Mouse (Mus musculus): ENCODE measurements around the gene Bahd1. TPM values are rescaled to one million over a fixed set of nuclear protein-coding genes. Genes with fewer than 3 reads are reported as not detected.

Bahd1 gene
- polyA plus RNA-seq, 1 experiment from 2014 or later, result 5.0 TPM

DNA sequence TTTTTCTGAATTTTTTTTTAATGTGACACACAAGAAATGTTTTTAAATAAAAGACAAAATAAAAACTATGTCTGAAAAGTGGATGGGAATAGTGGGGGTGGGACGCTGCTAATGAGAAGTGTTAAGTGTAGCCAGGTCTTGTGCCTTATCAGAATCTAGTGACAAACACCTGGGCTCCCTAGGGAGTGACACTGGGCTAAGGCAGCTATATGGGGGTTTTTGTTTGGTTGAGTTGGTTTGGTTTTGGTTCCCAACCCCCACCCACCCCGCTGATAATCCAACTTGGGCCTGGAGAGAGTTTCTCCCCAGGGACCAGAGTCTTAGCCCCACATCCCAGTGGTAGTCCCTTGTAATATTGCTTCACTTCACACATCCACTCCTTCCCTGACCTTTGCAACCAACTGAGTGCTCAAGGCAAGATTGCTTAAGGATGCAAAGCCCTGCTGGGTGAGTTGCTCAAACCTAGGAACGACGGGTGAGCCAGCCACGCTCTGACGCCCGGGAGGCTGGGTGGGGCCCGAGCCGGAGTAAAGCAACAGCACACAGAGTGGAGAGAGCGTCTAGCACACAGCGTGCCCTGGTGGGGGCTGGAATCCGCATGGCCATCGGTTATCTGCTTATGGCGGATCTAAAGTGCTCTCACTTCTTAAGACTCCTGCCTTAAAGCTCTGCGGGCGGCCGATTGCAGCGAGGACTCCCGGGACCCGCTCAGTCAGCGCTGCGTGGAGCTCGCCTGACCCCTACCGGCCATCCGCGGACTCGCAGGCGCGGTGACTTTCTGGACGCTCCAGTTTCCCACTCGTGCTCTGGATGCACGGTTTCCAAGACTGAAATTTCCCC is 17.1 kb upstream of the Bahd1 start:
- Histone ChIP-seq H3K4me2 (replicated peaks) (peak overlapping the region; percentile 72), H3K4me1 (replicated peaks) (peaks cover 12% of the 10 kb centered on the region), H3K27me3 (peaks cover 31% of the 10 kb centered on the region), H3K4me3 (replicated peaks) (peak overlapping the region; percentile 40), H3K27ac (no peak overlapping the region), H3K9me3 (no peaks in the 10 kb centered on the region), H3K9ac (replicated peaks) (peak overlapping the region; percentile 64), H3K36me3 (peaks cover 9% of the 10 kb centered on the region; the same call in 1 of the 2 replicates)
- 2% methylated on average over 32 of the region's 32 CpGs for WGBS
- peak; percentile 89 for ATAC-seq

DNA sequence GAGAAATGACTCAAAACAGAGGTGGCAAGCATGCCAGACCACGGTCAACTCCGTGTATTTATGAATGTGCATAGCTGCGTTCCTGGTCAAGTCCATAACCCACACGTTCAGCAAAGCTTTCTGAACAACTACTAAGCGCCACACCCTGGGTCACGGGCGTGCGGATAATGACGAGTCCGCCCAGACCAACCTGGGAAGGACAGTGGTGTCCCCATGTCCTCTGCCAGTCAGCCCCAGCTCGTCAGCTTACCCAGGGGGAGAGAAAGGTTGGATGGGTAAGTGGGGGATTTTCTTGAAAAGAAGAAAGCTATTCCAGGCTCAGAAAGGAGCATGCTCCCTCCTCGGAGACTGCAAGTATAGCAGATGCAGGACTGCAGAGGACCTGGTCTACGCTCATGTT is 12.7 kb upstream of the Bahd1 start:
- peaks cover 39% of the 10 kb centered on the region for H3K27me3 ChIP-seq
- peaks cover 12% of the 10 kb centered on the region for H3K4me1 ChIP-seq (replicated peaks)
- H3K4me3 ChIP-seq (replicated peaks), result no peak overlapping the region; the same call in 1 of the 2 replicates
- H3K4me2 ChIP-seq (replicated peaks), result peak overlapping the region; percentile 33
- no peaks in the 10 kb centered on the region for H3K9me3 ChIP-seq
- ATAC-seq, result peak; percentile 35
- 69% methylated on average over 13 of the region's 13 CpGs for WGBS
- peak overlapping the region; percentile 25; the same call in 1 of the 2 replicates for H3K9ac ChIP-seq (replicated peaks)
- no peak overlapping the region for H3K27ac ChIP-seq
- no peaks in the 10 kb centered on the region for H3K36me3 ChIP-seq

DNA sequence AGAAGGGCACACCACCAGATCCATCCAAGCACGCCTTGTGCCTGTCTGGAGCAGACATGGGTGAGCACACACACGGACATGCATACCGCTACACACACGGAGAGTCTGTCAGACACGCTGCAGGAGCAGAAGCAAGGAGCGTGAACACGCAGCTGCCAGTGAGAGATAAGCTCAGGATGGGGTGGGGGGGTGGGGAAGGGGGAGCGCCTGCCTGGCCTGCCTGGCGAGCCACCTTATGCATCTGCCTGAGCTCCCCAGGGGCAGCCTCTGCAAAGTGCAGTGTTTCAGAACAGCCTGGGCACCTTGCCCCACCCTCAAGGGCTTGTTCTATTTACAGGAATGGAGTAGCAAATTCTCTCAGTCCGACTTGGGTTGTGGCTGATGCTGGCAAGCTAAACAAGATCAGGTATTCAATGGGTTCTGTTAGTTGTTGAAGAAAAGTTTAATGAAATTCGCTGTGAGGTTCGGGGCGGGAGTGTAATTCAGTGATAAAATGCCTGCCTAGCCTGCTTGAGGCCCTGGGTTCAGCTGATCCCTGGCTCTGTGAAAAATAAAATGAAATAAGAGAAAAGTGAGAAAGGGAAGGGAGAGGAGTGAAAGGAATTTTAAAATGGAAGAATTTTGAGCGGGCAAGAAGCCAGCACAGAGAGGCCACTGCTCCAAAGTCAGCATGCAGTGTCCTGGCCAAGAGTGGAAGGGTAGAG is 12.2 kb upstream of the Bahd1 start:
- Histone ChIP-seq H3K4me1 (replicated peaks) (peaks cover 10% of the 10 kb centered on the region), H3K4me3 (replicated peaks) (no peak overlapping the region; the same call in 1 of the 2 replicates), H3K36me3 (no peaks in the 10 kb centered on the region), H3K4me2 (replicated peaks) (peak overlapping the region; percentile 33), H3K9ac (replicated peaks) (peak overlapping the region; percentile 25; the same call in 1 of the 2 replicates), H3K27me3 (peaks cover 44% of the 10 kb centered on the region), H3K27ac (no peak overlapping the region), H3K9me3 (no peaks in the 10 kb centered on the region)
- 22% methylated on average over 14 of the region's 14 CpGs for WGBS
- peak; percentile 66 for ATAC-seq

DNA sequence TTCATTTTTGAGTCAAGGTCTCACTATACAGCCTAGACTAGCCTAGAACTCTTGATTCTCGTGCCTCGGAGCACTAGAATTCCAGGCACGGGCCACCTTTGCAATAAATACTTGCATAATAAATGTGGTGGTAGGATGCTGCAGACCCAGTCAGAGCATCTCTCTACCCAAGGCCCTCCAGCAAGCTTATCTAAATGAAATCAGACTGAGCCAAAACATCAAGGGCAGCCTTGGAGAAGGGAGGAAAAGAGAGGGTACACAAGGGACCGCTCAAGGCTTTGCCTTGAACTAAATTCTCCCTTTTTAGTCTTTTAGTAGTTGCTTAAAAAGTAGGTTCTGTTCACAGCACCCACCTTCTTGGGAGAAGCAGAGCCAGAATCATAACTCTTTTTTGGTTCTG is 9.0 kb upstream of the Bahd1 start:
- 91% methylated on average over 4 of the region's 4 CpGs for WGBS
- H3K4me1 ChIP-seq (replicated peaks), result peaks cover 9% of the 10 kb centered on the region
- no peak overlapping the region for H3K27ac ChIP-seq
- no peak overlapping the region for H3K4me2 ChIP-seq (replicated peaks)
- no peaks in the 10 kb centered on the region for H3K36me3 ChIP-seq
- peaks cover 52% of the 10 kb centered on the region for H3K27me3 ChIP-seq
- H3K9ac ChIP-seq (replicated peaks), result no peak overlapping the region
- no peak for ATAC-seq
- no peak overlapping the region for H3K4me3 ChIP-seq (replicated peaks)
- H3K9me3 ChIP-seq, result no peaks in the 10 kb centered on the region

DNA sequence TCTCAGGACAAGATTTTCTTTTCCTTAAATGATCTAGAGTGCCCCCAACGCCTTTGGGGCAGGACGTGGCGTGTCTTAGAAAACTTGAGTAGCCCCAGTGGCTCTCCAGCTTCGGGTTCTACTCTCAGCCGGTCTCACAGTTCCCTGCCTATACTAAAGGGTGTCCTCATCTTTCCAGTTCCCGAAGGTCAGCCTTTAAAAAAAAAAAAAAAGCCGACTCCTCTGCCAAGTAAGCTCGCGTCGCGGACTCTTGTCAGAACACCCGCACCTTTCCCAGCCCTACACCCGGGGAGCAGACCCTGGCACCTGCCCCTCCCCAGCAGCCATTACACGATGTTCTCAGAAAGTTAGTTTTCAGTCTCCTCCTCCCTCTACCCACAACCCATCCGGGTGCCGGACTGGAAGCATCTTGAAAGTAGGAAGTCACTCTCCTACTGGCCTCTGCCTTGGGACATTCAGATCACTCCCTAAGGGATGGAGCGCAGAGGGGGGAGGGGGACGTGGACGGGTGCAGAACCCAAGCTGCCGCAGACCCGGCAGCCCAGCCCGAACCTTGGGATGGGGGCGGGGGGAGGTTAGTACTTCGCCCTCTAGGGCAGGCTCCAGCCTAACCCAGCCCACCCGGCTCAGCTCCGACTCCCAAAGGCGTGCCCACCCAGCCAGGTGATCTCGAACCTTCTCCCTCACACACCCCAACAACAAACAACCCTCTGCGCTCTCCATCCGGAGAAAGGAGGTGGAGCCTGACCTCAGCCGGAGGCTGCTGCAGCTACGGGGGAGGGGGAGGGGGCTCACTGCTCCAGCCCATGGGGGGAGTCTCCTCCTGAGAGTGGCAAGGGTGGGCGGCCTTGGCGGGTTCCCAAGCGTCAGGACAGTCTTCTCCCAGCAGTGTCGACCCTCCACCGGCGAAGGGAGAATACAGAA is 3.9 kb upstream of the Bahd1 start:
- H3K27ac ChIP-seq, result no peak overlapping the region
- no peaks in the 10 kb centered on the region for H3K36me3 ChIP-seq
- peaks cover 40% of the 10 kb centered on the region for H3K4me1 ChIP-seq (replicated peaks)
- peak overlapping the region; percentile 63 for H3K4me2 ChIP-seq (replicated peaks)
- H3K4me3 ChIP-seq (replicated peaks), result peak overlapping the region; percentile 41
- WGBS, result 1% methylated on average over 37 of the region's 38 CpGs
- H3K9ac ChIP-seq (replicated peaks), result peak overlapping the region; percentile 56
- 0 out of 2 replicates have a peak, but pooled peaks have one; percentile 3 for ATAC-seq
- H3K9me3 ChIP-seq, result no peaks in the 10 kb centered on the region
- H3K27me3 ChIP-seq, result peaks cover 86% of the 10 kb centered on the region

DNA sequence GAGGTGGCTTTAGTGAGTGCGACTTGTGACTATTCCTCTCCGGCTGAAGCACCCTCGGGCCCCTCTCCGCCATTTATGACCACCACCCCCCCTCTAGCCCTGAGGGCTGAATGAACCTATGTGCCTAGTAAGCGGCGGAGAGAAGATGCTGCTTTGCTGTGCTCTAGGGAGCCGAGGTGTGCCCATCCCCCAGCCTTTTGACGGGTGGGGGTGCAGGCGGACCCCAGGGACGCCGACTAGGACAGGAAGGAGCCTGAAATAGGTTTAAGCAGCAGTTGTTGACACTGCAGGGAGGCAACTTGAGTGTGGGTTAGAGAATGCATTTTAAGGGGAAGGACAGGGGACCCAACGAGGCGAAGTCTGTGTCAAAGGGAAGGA is 3.3 kb upstream of the Bahd1 start:
- peaks cover 40% of the 10 kb centered on the region for H3K4me1 ChIP-seq (replicated peaks)
- H3K4me2 ChIP-seq (replicated peaks), result peak overlapping the region; percentile 63
- H3K9me3 ChIP-seq, result no peaks in the 10 kb centered on the region
- peaks cover 83% of the 10 kb centered on the region for H3K27me3 ChIP-seq
- peak overlapping the region; percentile 41 for H3K4me3 ChIP-seq (replicated peaks)
- no peak for ATAC-seq
- under 1% methylated on average over 13 of the region's 13 CpGs for WGBS
- no peak overlapping the region for H3K27ac ChIP-seq
- H3K9ac ChIP-seq (replicated peaks), result peak overlapping the region; percentile 56
- H3K36me3 ChIP-seq, result no peaks in the 10 kb centered on the region

DNA sequence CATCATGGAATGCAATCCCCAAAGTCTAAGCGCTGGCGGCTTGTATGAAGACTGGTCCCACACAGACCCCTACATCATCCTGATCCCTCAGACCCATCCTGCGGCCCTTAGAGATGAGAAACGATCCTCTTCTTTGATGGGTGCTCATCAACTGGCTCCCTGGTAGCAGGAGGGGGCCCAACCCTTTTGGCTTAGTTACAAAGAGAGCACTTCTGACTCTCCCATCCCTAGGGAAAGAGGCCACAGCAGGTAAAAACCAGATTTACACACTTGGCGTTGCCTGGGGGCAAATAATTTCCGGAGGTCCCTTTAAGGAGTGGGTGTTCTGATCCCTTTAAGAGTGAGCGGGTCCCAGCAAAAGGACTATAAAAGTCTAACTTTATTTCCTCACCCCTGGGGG is 2.8 kb upstream of the Bahd1 start:
- H3K27ac ChIP-seq, result no peak overlapping the region
- H3K36me3 ChIP-seq, result no peaks in the 10 kb centered on the region
- peak overlapping the region; percentile 63 for H3K4me2 ChIP-seq (replicated peaks)
- no peak for ATAC-seq
- H3K9me3 ChIP-seq, result no peaks in the 10 kb centered on the region
- H3K27me3 ChIP-seq, result peaks cover 79% of the 10 kb centered on the region
- peaks cover 40% of the 10 kb centered on the region for H3K4me1 ChIP-seq (replicated peaks)
- H3K9ac ChIP-seq (replicated peaks), result peak overlapping the region; percentile 56
- peak overlapping the region; percentile 41 for H3K4me3 ChIP-seq (replicated peaks)
- WGBS, result 2% methylated on average over 7 of the region's 7 CpGs

DNA sequence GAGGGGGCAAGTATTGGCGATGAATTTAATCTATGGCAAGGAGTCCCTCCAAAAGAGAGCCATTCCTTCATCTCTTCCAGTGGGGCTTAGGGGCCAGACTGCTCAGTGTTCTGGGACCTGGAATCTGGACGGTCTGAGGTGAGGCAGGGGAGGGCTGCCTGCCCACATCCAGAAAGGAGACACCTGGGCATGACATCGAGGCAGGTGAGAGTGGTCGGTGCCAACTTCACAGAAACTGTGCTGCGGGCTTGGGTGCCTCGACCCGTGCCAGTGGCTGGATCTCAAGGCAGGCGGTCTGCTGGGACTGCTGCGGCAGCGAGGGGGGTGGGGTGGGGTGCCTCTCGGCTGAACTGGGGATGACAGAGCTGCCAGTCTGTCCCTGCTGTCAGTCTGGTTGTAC is 2.4 kb upstream of the Bahd1 start:
- peaks cover 43% of the 10 kb centered on the region for H3K4me1 ChIP-seq (replicated peaks)
- no peak overlapping the region for H3K27ac ChIP-seq
- no peaks in the 10 kb centered on the region for H3K36me3 ChIP-seq
- no peaks in the 10 kb centered on the region for H3K9me3 ChIP-seq
- no peak overlapping the region for H3K9ac ChIP-seq (replicated peaks)
- 2% methylated on average over 11 of the region's 11 CpGs for WGBS
- H3K4me2 ChIP-seq (replicated peaks), result no peak overlapping the region
- no peak overlapping the region for H3K4me3 ChIP-seq (replicated peaks)
- peaks cover 75% of the 10 kb centered on the region for H3K27me3 ChIP-seq
- no peak for ATAC-seq

DNA sequence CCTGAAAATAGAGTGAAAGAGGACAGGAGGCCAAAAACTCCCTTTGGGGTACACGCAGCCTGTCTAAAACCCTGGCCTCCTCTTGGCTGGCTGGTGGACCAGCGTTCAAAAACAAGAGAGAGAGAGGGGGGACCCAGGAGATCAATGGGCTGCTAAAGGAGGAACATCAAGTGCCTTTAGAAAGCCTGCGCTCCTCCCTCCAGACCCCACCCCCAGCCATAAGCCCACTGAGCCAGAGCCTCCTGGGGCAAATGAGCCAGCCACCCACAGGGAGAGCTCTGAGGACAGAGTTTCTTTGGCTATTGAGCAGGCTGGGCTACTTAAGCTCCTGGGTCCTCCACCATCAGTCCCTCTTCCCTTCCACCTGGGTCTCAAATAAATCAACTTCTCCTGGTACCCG is 1.4 kb upstream of the Bahd1 start:
- no peak for ATAC-seq
- no peak overlapping the region for H3K4me2 ChIP-seq (replicated peaks)
- peaks cover 52% of the 10 kb centered on the region for H3K4me1 ChIP-seq (replicated peaks)
- H3K4me3 ChIP-seq (replicated peaks), result no peak overlapping the region
- no peak overlapping the region for H3K9ac ChIP-seq (replicated peaks)
- no peak overlapping the region for H3K27ac ChIP-seq
- H3K27me3 ChIP-seq, result peaks cover 70% of the 10 kb centered on the region
- no peaks in the 10 kb centered on the region for H3K9me3 ChIP-seq
- no peaks in the 10 kb centered on the region for H3K36me3 ChIP-seq
- WGBS, result 6% methylated on average over 4 of the region's 4 CpGs

DNA sequence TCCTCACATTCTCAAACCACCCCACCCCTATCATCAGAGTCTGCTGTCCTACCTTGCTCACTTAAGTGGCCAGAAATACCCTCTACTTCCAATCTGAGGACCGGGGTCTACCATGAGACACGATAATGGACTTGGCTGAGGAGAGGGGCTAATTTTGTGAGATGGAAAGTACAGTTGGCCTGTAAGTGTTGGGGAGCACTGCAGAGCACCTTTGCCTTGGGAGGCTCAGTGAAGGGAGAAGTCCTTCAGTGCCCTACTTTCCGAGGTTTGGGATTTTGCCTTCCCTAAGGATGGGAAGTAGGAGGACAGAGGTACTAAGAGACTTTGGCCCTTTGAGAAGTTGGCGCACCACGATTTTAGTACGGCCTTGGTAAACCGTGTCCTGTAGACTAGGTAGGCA is 871 bp upstream of the Bahd1 start:
- Histone ChIP-seq H3K4me3 (replicated peaks) (no peak overlapping the region), H3K36me3 (no peaks in the 10 kb centered on the region), H3K27ac (no peak overlapping the region), H3K27me3 (peaks cover 65% of the 10 kb centered on the region), H3K4me1 (replicated peaks) (peaks cover 58% of the 10 kb centered on the region), H3K9me3 (no peaks in the 10 kb centered on the region), H3K9ac (replicated peaks) (no peak overlapping the region), H3K4me2 (replicated peaks) (no peak overlapping the region)
- ATAC-seq, result no peak
- WGBS, result 12% methylated on average over 7 of the region's 7 CpGs

DNA sequence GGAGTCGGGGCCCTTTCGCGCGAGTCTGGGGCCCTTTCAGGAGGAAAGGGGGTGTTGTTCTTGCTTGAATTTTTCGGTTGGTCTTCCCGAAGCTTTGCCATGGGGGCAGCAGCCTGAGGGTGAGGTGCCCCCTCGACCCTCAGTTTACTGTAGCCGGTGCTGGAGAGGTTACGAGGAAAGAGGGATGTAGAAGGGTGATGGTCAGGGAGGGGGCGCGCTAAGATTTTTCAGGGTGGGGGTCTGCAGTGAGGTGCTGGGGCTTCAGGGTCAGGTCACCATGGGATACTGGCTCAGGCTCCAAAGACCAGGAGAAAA is 606 bp downstream of the Bahd1 start:
- ATAC-seq, result no peak; the same call in 1 of the 2 replicates
- Histone ChIP-seq H3K27me3 (peaks cover 50% of the 10 kb centered on the region), H3K9ac (replicated peaks) (peak overlapping the region; percentile 66), H3K4me3 (replicated peaks) (peak overlapping the region; percentile 93), H3K27ac (no peak overlapping the region), H3K4me2 (replicated peaks) (peak overlapping the region; percentile 97), H3K9me3 (no peaks in the 10 kb centered on the region), H3K36me3 (no peaks in the 10 kb centered on the region), H3K4me1 (replicated peaks) (peaks cover 72% of the 10 kb centered on the region)
- under 1% methylated on average over 11 of the region's 11 CpGs for WGBS
